Mouse (Mus musculus): Measurements from ENCODE around the gene Kif5c. TPM values are rescaled to one million over a fixed set of nuclear protein-coding genes. Genes with fewer than 3 reads are reported as not detected.

Kif5c gene
- total RNA-seq (2021) (10 to 100 TPM in 1 of 2 experiments, 1 to 10 TPM in 1; 8.8 to 10.8 TPM), polyA plus RNA-seq (2012; rRNA removed) (0.63 and 0.87 TPM in 2 replicates)
- long read RNA-seq, full-length matches to known transcripts: 5 of 7 reads
- long read RNA-seq, partial matches to known transcripts: 1 of 7 reads
- long read RNA-seq, other reads (novel, unspliced or antisense): 1 of 7 reads

- DNase-seq: peak; percentile 89
Observed at GRCm38 (mm10) chr2:49618829-49619718, at the start of gene Kif5c. Kif5c (plus strand) TSS chr2:49619298.

GRCm38 (mm10) chr2:49569862-49570777 lies 49.0 kb upstream of the Kif5c start:
- DNase-seq: peak; percentile 15

- DNase-seq: no peak
Observed at GRCm38 (mm10) chr2:49570778-49571101, 48.4 kb upstream of the Kif5c start.

GRCm38 (mm10) chr2:49571159-49571920 lies 47.8 kb upstream of the Kif5c start:
- no peak for DNase-seq

GRCm38 (mm10) chr2:49572111-49572642 lies 46.9 kb upstream of the Kif5c start:
- no peak for DNase-seq

GRCm38 (mm10) chr2:49572684-49573083 lies 46.4 kb upstream of the Kif5c start:
- no peak for DNase-seq

- DNase-seq: no peak
Observed at GRCm38 (mm10) chr2:49573282-49573681, 45.8 kb upstream of the Kif5c start.

GRCm38 (mm10) chr2:49580585-49580984 lies 38.5 kb upstream of the Kif5c start:
- no peak for DNase-seq

- DNase-seq: no peak
Observed at GRCm38 (mm10) chr2:49582546-49582945, 36.6 kb upstream of the Kif5c start.

- DNase-seq: no peak
Observed at GRCm38 (mm10) chr2:49583311-49583710, 35.8 kb upstream of the Kif5c start.

GRCm38 (mm10) chr2:49590450-49590849 lies 28.6 kb upstream of the Kif5c start:
- peak; percentile 17 for DNase-seq

GRCm38 (mm10) chr2:49592926-49593325 lies 26.2 kb upstream of the Kif5c start:
- DNase-seq: no peak

GRCm38 (mm10) chr2:49594886-49595285 lies 24.2 kb upstream of the Kif5c start:
- DNase-seq: no peak

- DNase-seq: no peak
Observed at GRCm38 (mm10) chr2:49596318-49596717, 22.8 kb upstream of the Kif5c start.

GRCm38 (mm10) chr2:49600021-49600681 lies 18.9 kb upstream of the Kif5c start:
- DNase-seq: peak; percentile 40

GRCm38 (mm10) chr2:49602791-49603349 lies 16.2 kb upstream of the Kif5c start:
- DNase-seq: no peak

GRCm38 (mm10) chr2:49609611-49610010 lies 9.5 kb upstream of the Kif5c start:
- no peak for DNase-seq

GRCm38 (mm10) chr2:49616765-49617164 lies 2.3 kb upstream of the Kif5c start:
- no peak for DNase-seq

- no peak for DNase-seq
Observed at GRCm38 (mm10) chr2:49619719-49620522, 823 bp downstream of the Kif5c start.
